Mouse (Mus musculus) left cerebral cortex, postnatal 10 days (tissue): ENCODE measurements around the gene Ppp3r2. TPM values are rescaled to one million over a fixed set of nuclear protein-coding genes. Genes with fewer than 3 reads are reported as not detected.

Experiments used
- total RNA-seq, 2 experiments: library from RNA; stranded (reverse); gene quantifications; 2 replicates each; pipeline ENCODE4 v1.2.3; 2021

The Ppp3r2 gene
- total RNA-seq, 2 experiments from 2014 or later: 0.79 to 1.8 TPM

Other genes starting within 250 kb of the Ppp3r2 start
- 1 to 10 TPM in 1 of 2 experiments, under 1 TPM in 1; 0.51 to 1.6 TPM for gene Acnat1, start 208.1 kb downstream of the Ppp3r2 start, total RNA-seq
- under 1 TPM; 0.28 to 0.34 TPM for gene Baat, start 175.5 kb downstream of the Ppp3r2 start, total RNA-seq
- 10 to 100 TPM; 33.3 to 34.1 TPM for gene Mrpl50, start 160.9 kb downstream of the Ppp3r2 start, total RNA-seq
- gene Zfp189, start 160.8 kb downstream of the Ppp3r2 start, total RNA-seq: 1 to 10 TPM; 8.2 to 9.2 TPM
- gene Aldob, start 132.5 kb downstream of the Ppp3r2 start, total RNA-seq: 1 to 10 TPM; 1.2 to 2.4 TPM
- 10 to 100 TPM; 78.8 to 80.6 TPM for gene Tmem246, start 84.1 kb downstream of the Ppp3r2 start, total RNA-seq
- gene Rnf20, start 50.0 kb downstream of the Ppp3r2 start, total RNA-seq: 10 to 100 TPM; 70.9 to 73.0 TPM
- 10 to 100 TPM; 80.8 to 82.3 TPM for gene Grin3a, start 163.7 kb upstream of the Ppp3r2 start, total RNA-seq